Mouse (Mus musculus) myocyte (in vitro differentiated cells): ENCODE data around the gene Lamc3.

Experiments used
- CEBPB ChIP-seq: IDR thresholded peaks from 2 replicates; pipeline ENCODE4 v1.6.1; 2011; ENCODE audit warnings: mild to moderate bottlenecking, moderate library complexity; ENCODE audit not compliant: poor library complexity, insufficient read depth, severe bottlenecking
- POLR2A ChIP-seq: IDR thresholded peaks from one replicate; pipeline ENCODE4 v1.6.1; 2011; ENCODE audit warnings: low read depth, mild to moderate bottlenecking, control low read depth, moderate library complexity; ENCODE audit not compliant: insufficient read length
- TCF12 ChIP-seq: IDR thresholded peaks from one replicate; pipeline ENCODE4 v1.6.1; 2011; ENCODE audit warnings: mild to moderate bottlenecking, control low read depth; ENCODE audit not compliant: poor library complexity, insufficient read depth, severe bottlenecking
- USF1 ChIP-seq: IDR thresholded peaks from one replicate; pipeline ENCODE4 v1.6.1; 2011; ENCODE audit warnings: low read depth, mild to moderate bottlenecking, control low read depth, moderate library complexity

DNA sequence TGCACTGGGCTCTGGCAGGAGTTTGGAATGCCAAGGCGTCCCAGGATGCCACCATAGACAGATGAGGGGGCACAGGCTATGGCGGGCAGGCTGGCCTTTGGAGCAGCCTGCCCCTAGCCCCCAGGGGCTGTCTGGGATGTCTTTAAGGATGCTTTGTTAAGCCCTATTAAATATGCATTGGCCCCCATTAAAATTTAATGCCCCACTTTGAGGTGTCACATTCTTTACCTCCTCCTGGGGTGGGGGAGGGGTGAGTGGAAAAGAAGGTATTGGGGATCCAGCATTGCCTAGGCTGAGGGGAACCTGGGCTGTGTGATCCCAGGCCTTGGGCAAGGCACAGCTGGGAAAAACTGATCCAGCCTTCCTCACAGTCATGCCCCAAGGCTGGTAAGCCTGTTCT, 21.3 kb upstream of the Lamc3 start:
- TF ChIP-seq POLR2A (no peak), TCF12 (no peak), CEBPB (no peak), USF1 (no peak)
